7 mouse cellular contexts compared by ENCODE assay signal in genomic region chr16:21976203-21976602, GRCm38 (mm10). TPM values are rescaled to one million over a fixed set of nuclear protein-coding genes. Genes with fewer than 3 reads are reported as not detected.
DNase-seq lines count a peak whose midpoint lies in the region; ATAC-seq and TF ChIP-seq lines count a peak whose summit lies in the region.

No protein-coding gene starts in this region.

- H3K9ac ChIP-seq in lung, embryonic 14.5 days, result no peak overlapping the region; the same call in 1 of the 2 replicates
- H3K9ac ChIP-seq in hindbrain, embryonic 13.5 days, result no peak overlapping the region

- no peaks in the 10 kb centered on the region for H3K9me3 ChIP-seq in lung, embryonic 14.5 days (ENCODE audit: low read depth, low read length)
- H3K9me3 ChIP-seq in hindbrain, embryonic 13.5 days, result no peaks in the 10 kb centered on the region

- H3K36me3 ChIP-seq in lung, embryonic 14.5 days (ENCODE audit: insufficient read depth), result no peaks in the 10 kb centered on the region
- no peaks in the 10 kb centered on the region for H3K36me3 ChIP-seq in hindbrain, embryonic 13.5 days

- ATAC-seq in lung, embryonic 14.5 days (ENCODE audit: insufficient read depth), result no peak
- no peak for ATAC-seq in hindbrain, embryonic 13.5 days (ENCODE audit: low FRiP score)

- no peaks in the 10 kb centered on the region for H3K4me1 ChIP-seq in lung, embryonic 14.5 days (ENCODE audit: insufficient read depth)
- peaks cover 7% of the 10 kb centered on the region for H3K4me1 ChIP-seq in hindbrain, embryonic 13.5 days (replicated peaks)

- 3% methylated on average over 16 of the region's 16 CpGs for WGBS in lung, embryonic 14.5 days
- 2% methylated on average over 16 of the region's 16 CpGs for WGBS in hindbrain, embryonic 13.5 days

- H3K27me3 ChIP-seq in lung, embryonic 14.5 days (ENCODE audit: insufficient read depth, low read length), result no peaks in the 10 kb centered on the region
- peaks cover 4% of the 10 kb centered on the region; the same call in 1 of the 2 replicates for H3K27me3 ChIP-seq in hindbrain, embryonic 13.5 days

- no peak overlapping the region for H3K4me3 ChIP-seq in lung, embryonic 14.5 days (ENCODE audit: low read depth, low read length)
- 0 out of 2 replicates have a peak overlapping the region, but pooled peaks have one; percentile 10 for H3K4me3 ChIP-seq in hindbrain, embryonic 13.5 days

- H3K27ac ChIP-seq in lung, embryonic 14.5 days (ENCODE audit: low read depth), result no peak overlapping the region
- no peak overlapping the region for H3K27ac ChIP-seq in hindbrain, embryonic 13.5 days

- peak; percentile 19 for DNase-seq in lung, embryonic 14.5 days
- DNase-seq in lung, postnatal 25 days (ENCODE audit: low spot score), result no peak
- DNase-seq in embryo, embryonic 11 days, result peak; percentile 34
- peak; percentile 61 for DNase-seq in retina, embryonic 14.5 days (ENCODE audit: low spot score)
- no peak for DNase-seq in kidney, adult 8-10 months
- no peak for DNase-seq in lung, postnatal 4 days

- H3K4me2 ChIP-seq in lung, embryonic 14.5 days, result peak overlapping the region; percentile 41
- peak overlapping the region; percentile 42 for H3K4me2 ChIP-seq in hindbrain, embryonic 13.5 days

- TF ChIP-seq CTCF in lung, embryonic 14.5 days (IDR thresholded peaks at IDR 0.05; ENCODE audit: low read depth), result no peak

RNA-seq across cellular contexts. Expression of gene Liph, which starts 19.3 kb away (rescaled TPM):
- polyA plus RNA-seq in lung, embryonic 14.5 days (2014; fragmentation: Nextera tagmentation; extraction: Ambion mirVana), result 0.08 and 0.47 TPM in 2 replicates
- 0.19 and 0.47 TPM in 2 replicates for polyA plus RNA-seq in hindbrain, embryonic 13.5 days (2015; fragmentation: Nextera tagmentation; extraction: Ambion mirVana)

RNA-seq across cellular contexts. Expression of gene Tmem41a, which starts 28.9 kb away (rescaled TPM):
- polyA plus RNA-seq in lung, embryonic 14.5 days (2014; fragmentation: Nextera tagmentation; extraction: Ambion mirVana), result 27.9 and 30.5 TPM in 2 replicates
- polyA plus RNA-seq in hindbrain, embryonic 13.5 days (2015; fragmentation: Nextera tagmentation; extraction: Ambion mirVana), result 39.8 and 40.2 TPM in 2 replicates

RNA-seq across cellular contexts. Expression of gene Senp2, which starts 33.1 kb away (rescaled TPM):
- polyA plus RNA-seq in lung, embryonic 14.5 days (2014; fragmentation: Nextera tagmentation; extraction: Ambion mirVana), result 52.7 and 53.1 TPM in 2 replicates
- polyA plus RNA-seq in hindbrain, embryonic 13.5 days (2015; fragmentation: Nextera tagmentation; extraction: Ambion mirVana), result 43.7 and 45.3 TPM in 2 replicates

Comparison
In these comparisons a context has a peak if more than half of its experiments do, and no peak if none do; other contexts are left out.
1. DNase-seq: peak in lung, embryonic 14.5 days (single experiment), embryo, embryonic 11 days (single experiment) and retina, embryonic 14.5 days (single experiment); none in lung, postnatal 25 days (single experiment), kidney, adult 8-10 months (0 of 2) and lung, postnatal 4 days (0 of 2).